Mouse (Mus musculus): Measurements from ENCODE around the gene Rhox10. TPM values are rescaled to one million over a fixed set of nuclear protein-coding genes. Genes with fewer than 3 reads are reported as not detected.

The Rhox10 gene
- polyA plus RNA-seq (2012; ENCODE audit: low replicate concordance) = not detected in 2 replicates

DNA sequence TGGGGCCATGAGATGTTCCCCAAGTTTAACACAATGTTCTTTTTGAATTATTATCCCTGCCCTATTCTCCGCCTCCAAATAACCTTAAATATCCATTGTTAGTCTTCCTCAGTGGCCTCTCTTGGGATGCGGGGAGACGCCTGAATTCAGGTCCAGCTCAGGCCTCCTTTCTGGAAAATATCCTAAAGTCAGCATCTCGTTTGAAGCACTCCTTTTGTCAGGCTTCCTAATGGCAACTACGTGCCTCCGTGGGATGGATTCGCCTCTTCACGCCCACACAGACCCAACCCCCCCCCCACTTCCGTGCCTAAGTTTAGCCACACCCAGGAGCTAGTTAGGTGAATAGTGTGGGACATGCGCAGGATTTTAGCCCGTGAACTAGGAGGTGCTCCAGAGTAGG lies at the start of gene Rhox10:
Gene Rhox10 (plus strand): TSS at position 301 of the 400 bp plus-strand sequence.

DNA sequence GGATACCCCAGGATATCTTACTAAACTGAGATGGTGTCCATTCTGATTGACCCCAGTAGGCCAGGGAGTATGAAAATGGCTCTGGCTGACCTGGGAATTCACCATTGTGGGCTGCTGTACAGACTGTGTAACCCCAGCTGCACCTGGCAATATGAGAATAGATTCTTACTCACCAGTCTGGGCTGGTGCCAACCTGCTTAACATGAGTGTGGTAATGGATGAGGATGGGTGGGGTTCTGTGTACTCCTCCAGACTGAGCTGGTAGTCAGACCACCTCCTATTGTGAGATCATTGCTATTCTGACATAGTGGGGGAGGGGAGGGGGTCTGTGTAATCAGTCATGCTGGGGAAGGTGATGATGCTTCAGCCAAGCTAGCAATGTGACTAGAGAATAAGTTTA lies 47.7 kb upstream of the Rhox10 start, which contains the start of gene Btg1-ps1:
Gene Btg1-ps1 (minus strand): TSS at position 219 of the 400 bp plus-strand sequence.

DNA sequence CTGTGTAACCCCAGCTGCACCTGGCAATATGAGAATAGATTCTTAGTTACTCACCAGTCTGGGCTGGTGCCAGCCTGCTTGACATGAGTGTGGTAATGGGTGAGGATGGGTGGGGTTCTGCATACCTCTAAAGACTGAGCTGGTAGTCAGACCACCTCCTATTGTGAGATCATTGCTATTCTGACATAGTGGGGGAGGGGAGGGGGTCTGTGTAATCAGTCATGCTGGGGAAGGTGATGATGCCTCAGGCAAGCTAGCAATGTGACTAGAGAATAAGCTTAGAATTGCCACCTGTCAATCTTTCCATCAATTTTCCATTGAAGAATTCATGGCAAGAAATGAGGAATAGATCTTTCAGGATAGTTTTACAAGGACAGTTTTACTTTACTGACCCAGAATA lies 23.3 kb upstream of the Rhox10 start, which contains the start of gene Btg1-ps2:
Gene Btg1-ps2 (minus strand): TSS at position 101 of the 400 bp plus-strand sequence.

DNA sequence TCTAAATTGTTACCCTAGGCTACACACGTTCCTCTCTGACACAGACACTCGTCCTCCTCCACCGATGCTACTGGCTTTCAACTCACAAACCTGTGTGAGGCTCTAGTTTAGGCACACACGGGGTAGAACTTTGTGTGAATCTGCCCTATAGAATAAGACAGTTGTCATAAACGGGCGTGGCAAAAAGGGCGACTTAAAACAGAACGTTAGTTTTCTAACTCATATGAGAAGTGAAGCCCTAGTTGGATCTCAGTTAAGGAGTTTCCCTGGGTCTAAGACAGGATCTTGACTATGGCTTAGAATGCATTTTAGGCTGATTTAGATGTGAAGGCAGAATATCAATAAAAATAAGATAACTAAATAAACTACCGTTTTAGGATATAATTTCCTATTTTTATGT lies 18.8 kb downstream of the Rhox10 start, which contains the start of gene Rhox11:
Gene Rhox11 (minus strand): TSS at position 101 of the 400 bp plus-strand sequence.

DNA sequence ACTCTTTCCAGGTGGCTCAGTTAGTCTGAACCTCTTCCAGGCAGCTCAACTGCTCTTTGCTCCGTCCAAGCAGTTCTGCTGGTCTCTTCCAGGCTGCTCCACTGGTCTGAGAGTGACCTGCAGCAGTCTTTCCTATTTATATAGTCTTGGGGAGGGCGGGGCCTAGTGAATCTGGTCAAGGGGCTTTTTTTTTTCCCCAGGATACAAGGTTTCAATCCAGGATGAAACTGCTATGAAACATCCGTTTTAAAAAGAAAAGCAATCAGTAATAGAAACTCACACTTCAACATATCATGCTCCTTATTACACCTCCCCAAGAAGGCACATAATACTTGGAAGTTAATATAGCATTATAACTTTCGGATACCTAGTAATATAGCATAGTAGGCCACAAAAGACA lies 44.5 kb downstream of the Rhox10 start, which contains the start of gene Rhox12:
Gene Rhox12 (minus strand): TSS at position 101 of the 400 bp plus-strand sequence.

DNA sequence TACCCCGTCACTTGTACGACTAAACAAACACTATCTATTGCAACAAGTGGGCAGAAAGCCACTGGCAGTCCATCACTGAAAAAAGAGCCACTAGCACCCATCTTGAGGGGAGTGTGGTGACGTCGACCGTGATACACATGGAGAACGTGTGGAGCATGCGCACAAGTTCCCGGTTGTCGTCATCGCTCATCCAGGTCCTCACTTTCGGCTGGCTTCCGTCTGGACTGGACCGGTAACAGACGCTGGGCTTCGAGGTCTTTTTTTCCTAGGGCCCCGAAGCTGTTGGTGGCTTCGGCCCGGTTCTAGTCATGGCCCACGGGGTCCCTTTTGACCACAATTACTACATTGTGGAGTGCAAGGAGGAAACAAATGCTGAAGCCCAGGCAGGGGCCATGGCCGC lies 54.7 kb downstream of the Rhox10 start, which contains the start of gene Rhox13:
Gene Rhox13 (plus strand): TSS at position 238 of the 400 bp plus-strand sequence.

Other genes with a start within 250 kb of the Rhox10 start
- not detected in 2 replicates for gene Rhox6, start 239.6 kb upstream of the Rhox10 start, polyA plus RNA-seq (2012; ENCODE audit: low replicate concordance)
- gene Rhox7a, start 234.8 kb upstream of the Rhox10 start, polyA plus RNA-seq (2012; ENCODE audit: low replicate concordance) = not detected in 2 replicates
- gene Rhox8, start 187.5 kb upstream of the Rhox10 start, polyA plus RNA-seq (2012; ENCODE audit: low replicate concordance) = not detected in 2 replicates
- gene Rhox7b, start 169.2 kb upstream of the Rhox10 start, polyA plus RNA-seq (2012; ENCODE audit: low replicate concordance) = not detected in 2 replicates
- not detected in 2 replicates for gene Rhox9, start 164.7 kb upstream of the Rhox10 start, polyA plus RNA-seq (2012; ENCODE audit: low replicate concordance)
- gene Btg1-ps1, start 47.7 kb upstream of the Rhox10 start, polyA plus RNA-seq (2012; ENCODE audit: low replicate concordance) = not detected in 2 replicates
- not detected in 2 replicates for gene Btg1-ps2, start 23.4 kb upstream of the Rhox10 start, polyA plus RNA-seq (2012; ENCODE audit: low replicate concordance)
- gene Rhox11, start 18.7 kb downstream of the Rhox10 start, polyA plus RNA-seq (2012; ENCODE audit: low replicate concordance) = not detected in 2 replicates
- gene Rhox12, start 44.4 kb downstream of the Rhox10 start, polyA plus RNA-seq (2012; ENCODE audit: low replicate concordance) = not detected in 2 replicates
- gene Rhox13, start 54.7 kb downstream of the Rhox10 start, polyA plus RNA-seq (2012; ENCODE audit: low replicate concordance) = not detected in 2 replicates
- 2.2 and 3.6 TPM in 2 replicates for gene Zbtb33, start 123.3 kb downstream of the Rhox10 start, polyA plus RNA-seq (2012; ENCODE audit: low replicate concordance)
- not detected in 2 replicates for gene Tmem255a, start 186.0 kb downstream of the Rhox10 start, polyA plus RNA-seq (2012; ENCODE audit: low replicate concordance)
- gene Atp1b4, start 249.7 kb downstream of the Rhox10 start, polyA plus RNA-seq (2012; ENCODE audit: low replicate concordance) = not detected in 2 replicates

All from leukemia stem cell, adult 10-12 weeks (primary cell).